Mouse (Mus musculus) adrenal gland (tissue): ENCODE measurements around the gene Vdr.

ENCODE experiments used
- intact Hi-C: fragments of 180-260 bp; cut with DNase I; formaldehyde crosslinking; loops from one replicate; pipeline ENCODE4 v1.15.1; 2025

Gene Vdr

DNA sequence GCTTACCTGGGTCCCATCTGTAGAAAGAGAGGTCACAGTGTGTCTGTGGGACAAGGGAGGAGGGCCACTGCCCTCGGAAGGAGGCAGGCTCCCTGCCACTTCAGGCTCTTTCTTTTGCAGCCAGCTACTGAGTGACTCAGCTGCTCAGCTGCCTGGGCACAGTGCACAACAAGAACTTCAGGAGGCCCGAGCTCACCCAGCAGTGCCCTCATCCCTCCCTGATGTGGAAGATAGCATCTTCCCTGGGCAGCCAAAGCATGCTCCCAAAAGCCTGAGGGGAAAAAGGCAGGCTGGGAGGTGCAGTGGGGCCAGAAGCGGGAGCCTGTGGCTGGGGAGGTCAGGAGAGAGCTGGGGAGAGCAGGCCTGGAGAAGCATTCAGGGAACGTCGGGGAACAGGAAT lies 95.7 kb downstream of the Vdr start:
- intact Hi-C loops = no loop called here

DNA sequence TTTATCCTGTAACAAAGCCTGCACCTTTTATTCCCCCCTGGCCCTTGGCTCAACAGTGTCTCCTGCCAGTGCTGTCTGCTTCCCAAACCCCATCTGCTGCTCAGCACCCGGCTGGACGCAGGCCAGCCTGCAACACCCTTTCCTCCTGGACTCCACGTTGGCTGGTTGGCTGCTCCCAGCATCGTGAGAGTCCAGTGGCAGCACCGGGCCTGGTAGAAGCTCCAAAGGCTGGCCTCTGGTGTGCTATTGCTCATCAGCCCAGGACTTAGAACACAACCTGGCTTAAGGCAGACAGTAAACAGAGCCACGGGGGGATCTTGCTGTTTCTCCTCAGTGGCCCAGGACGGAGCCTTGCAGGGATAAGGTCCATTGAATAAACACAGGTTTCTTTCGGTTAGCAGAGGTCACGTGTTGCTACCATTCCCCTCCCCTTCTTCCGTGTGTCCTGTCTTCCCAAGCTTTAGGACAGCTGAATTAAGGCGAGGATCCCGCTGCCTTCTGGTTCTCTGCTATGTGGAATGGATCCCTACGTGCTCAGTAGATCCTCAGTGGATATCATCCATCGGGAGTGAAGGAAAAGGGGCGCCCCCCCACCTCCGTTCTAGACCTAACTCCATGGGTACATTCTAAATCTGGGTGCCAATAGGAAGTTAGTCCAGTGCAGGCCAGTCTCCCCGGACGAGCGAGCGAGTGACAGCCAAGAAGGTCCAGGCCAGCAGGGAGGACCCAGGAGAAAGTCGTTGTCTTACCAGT lies 96.8 kb downstream of the Vdr start:
- intact Hi-C loops = no loop called here

DNA sequence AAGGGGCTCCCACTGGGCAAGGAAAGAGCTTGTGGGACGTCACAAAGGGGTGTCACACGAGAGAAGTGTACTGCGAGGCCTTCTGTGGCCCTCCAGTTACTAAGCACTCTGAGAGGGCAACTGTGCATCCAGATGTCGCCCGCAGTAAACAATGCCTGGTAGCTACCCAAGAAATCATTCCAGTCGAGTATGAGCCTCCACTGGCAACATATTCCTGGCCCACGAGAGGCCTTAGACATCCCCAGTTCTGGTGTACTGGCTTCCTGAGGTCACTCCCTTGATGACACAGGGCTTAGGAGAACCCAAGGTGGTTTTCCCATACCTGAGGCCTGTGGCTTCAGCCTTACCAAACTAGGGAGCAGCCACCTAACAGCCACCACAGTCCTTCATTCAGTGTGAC lies 97.6 kb downstream of the Vdr start:
- intact Hi-C loops = no loop called here

DNA sequence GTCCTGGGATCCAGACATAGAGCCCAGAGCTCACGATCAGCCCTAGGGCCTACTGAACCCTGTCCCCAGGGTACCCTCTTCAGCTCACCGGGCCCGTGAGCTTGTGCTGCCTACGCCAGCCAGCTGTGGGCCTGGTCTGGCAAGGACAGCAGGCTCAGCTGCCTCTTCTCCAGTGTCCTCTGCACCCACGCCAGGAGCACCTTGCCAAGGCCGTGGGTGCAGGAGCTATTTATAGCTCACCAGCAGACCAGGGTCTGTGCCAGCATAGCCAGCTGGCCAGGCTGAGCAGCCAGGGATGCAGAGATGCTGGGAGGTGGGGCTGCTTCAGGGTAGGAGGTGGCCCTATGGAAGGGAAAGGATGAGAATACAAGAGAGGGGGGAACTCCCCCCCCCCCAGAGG lies 98.3 kb downstream of the Vdr start:
- intact Hi-C loops = no loop called here

DNA sequence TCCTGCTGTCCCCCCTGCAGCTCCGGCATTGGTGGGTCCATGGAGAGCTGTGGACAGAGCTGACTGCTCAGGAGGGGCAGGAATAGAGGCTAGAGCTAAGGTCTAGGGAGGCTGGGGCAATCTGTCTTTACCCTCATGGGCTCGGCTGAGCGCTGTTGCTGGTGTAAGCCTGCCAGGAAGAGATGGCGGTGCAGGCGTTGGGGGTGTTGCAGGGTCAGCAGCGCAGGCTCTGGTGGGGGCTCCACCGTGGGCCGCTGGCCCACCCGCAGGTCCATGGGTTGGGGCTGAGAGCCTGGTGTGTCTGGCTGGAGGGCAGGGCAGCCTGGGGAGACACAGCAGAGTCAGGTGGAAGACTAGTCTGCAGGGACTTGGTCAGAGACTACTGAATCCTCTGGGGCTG lies 99.1 kb downstream of the Vdr start:
- intact Hi-C loops = no loop called here

DNA sequence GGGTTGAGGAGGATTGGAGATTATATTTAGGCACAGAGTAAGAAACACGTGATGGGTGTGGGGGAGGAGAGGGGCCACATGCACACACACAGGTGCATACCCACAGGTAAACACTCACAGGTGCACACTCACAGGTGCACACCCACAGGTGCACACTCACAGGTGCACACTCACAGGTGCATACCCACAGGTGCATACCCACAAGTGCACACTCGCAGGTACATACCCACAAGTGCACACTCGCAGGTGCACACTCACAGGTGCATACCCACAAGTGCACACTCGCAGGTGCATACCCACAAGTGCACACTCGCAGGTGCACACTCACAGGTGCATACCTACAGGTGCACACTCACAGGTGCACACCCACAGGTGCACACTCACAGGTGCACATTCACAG lies 100.0 kb downstream of the Vdr start:
- intact Hi-C loops = loop anchor here (1.0 kb wide), 1 partner anchor 40 kb away; no protein-coding TSS in a partner anchor

DNA sequence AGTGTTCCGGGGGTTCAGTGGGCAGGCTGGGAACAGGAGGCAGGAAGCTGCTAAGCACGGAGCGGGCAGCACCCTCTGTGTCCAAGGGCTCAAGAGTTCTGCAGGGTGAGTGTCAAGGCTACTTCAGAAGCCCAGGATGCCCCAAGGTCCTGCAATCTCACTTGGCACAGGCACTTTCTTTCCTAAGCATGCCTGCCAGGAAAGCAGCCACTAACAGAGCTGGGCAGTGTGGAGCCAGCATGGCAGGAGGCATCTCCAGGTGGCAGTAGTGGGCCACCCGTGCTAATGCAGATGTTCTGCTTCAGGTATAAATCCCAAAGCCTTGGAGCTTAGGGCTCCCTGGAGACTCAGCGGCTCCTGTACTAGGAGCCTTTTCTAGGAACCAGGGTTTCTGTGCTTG lies 100.5 kb downstream of the Vdr start:
- intact Hi-C loops = loop anchor here (1.0 kb wide), 1 partner anchor 40 kb away; no protein-coding TSS in a partner anchor

DNA sequence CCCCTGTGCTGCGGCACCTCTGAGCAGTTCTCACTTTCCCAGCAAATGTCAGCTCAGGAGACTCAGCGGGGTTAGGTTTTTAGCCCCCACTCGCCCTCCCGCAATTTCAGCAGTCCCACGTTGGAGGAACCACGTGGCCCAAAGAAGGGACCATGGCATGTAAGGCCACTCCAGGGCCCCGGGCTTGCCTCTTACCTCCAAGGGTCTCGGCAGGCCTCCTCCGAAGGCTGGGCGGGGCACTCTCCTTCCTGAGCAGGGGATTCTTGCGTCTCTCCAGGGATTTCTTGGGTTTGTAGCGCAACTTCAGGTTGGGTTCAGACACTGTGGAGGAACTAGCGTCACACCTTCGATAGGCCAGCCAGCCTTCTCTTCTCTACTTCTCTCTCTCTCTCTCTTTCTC lies 101.2 kb downstream of the Vdr start:
- intact Hi-C loops = no loop called here

DNA sequence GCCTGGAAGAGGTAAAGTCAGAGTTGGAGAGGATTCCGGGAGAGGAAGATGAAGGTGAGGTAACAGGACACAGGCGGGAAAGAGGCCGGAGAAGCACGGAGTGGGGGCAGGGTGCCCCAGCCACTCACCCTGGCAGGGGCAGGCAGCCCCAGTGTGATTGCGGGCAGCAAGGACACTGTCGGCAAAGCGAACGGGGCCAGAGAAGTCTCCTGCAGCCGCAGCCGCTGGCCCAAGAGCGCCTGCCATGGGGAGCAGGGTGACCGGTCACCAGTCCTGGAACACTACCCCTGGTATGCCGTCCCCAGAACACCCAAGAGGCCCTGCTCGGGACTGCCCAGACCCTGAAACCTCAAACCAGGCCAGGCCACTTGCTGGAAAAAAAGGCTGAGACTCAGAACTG lies 101.9 kb downstream of the Vdr start:
- intact Hi-C loops = no loop called here

DNA sequence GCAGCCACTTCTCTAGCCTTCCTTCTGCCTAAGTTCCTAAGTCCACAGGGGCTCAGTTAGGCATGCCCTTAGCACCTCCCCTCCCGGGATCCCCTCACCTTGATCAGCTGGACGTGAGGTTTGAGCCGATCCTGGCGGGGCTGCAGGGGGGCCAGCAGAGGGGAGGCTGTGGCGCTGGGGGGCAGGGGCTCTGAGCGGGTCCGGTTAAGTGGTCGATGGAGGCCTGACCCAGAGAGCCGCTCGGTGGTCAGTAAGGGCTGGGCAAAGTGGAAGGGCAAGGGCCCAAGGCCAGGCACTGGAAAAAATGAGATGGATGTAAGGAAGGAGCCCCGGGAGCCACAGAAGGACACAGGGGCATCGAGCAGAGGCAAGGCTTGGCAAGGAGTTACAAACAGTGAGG lies 102.6 kb downstream of the Vdr start:
- intact Hi-C loops = no loop called here
